Mouse (Mus musculus) midbrain, embryonic 12.5 days (tissue): ENCODE data around the gene Ffar2. TPM values are rescaled to one million over a fixed set of nuclear protein-coding genes. Genes with fewer than 3 reads are reported as not detected.
A peak's percentile ranks its signal among the peaks of the same experiment; 100 is the strongest.
"Not testable (repeated sequence)": the region's sequence is repeated elsewhere in the genome, so short reads cannot be mapped to it uniquely, and the experiment has no call there.

Experiments
- ATAC-seq: fragments of 200-750 bp; cut with Nextera tagmentation; 2 replicates; pipeline ENCODE4 v1.8.0; 2017; ENCODE audit warnings: low read depth, moderate TSS enrichment, moderate library complexity; ENCODE audit not compliant: low FRiP score
- H3K27ac ChIP-seq: fragments of 300-500 bp; sonication (generic); replicated peaks from 2 replicates; pipeline ENCODE4 v1.5.1; 2016; ENCODE audit warnings: mild to moderate bottlenecking
- H3K27me3 ChIP-seq: fragments of 300-500 bp; sonication (generic); 2 replicates; pipeline ENCODE4 v1.6.1; 2016; ENCODE audit warnings: mild to moderate bottlenecking
- H3K36me3 ChIP-seq: fragments of 300-500 bp; sonication (generic); 2 replicates; pipeline ENCODE4 v1.6.1; 2016
- H3K4me1 ChIP-seq: fragments of 300-500 bp; sonication (generic); 2 replicates; pipeline ENCODE4 v1.6.1; 2016
- H3K4me2 ChIP-seq: fragments of 300-500 bp; sonication (generic); replicated peaks from 2 replicates; pipeline ENCODE4 v1.6.1; 2016; ENCODE audit warnings: mild to moderate bottlenecking, moderate library complexity
- H3K4me3 ChIP-seq: fragments of 300-500 bp; sonication (generic); 2 replicates; pipeline ENCODE4 v1.5.1; 2016; ENCODE audit warnings: mild to moderate bottlenecking
- H3K9ac ChIP-seq: fragments of 300-500 bp; sonication (generic); replicated peaks from 2 replicates; pipeline ENCODE4 v1.6.1; 2016; ENCODE audit warnings: mild to moderate bottlenecking, moderate library complexity
- H3K9me3 ChIP-seq: fragments of 300-500 bp; sonication (generic); 2 replicates; pipeline ENCODE4 v1.6.1; 2016; ENCODE audit warnings: mild to moderate bottlenecking
- WGBS: fragments of 180-500 bp; shearing (Covaris S2); methylation state at CpG from one replicate; pipeline ENCODE4 v1.1.7; 2016; 5-methylcytosine and 5-hydroxymethylcytosine counted together
- polyA plus RNA-seq: library from polyadenylated mRNA; unstranded; fragments of >200 nt; fragmentation: Nextera tagmentation; extraction: Ambion mirVana; gene quantifications from 2 replicates; pipeline ENCODE4 v1.2.1, GENCODE M21; 2016

The Ffar2 gene
- polyA plus RNA-seq, 1 experiment from 2014 or later = not detected

DNA sequence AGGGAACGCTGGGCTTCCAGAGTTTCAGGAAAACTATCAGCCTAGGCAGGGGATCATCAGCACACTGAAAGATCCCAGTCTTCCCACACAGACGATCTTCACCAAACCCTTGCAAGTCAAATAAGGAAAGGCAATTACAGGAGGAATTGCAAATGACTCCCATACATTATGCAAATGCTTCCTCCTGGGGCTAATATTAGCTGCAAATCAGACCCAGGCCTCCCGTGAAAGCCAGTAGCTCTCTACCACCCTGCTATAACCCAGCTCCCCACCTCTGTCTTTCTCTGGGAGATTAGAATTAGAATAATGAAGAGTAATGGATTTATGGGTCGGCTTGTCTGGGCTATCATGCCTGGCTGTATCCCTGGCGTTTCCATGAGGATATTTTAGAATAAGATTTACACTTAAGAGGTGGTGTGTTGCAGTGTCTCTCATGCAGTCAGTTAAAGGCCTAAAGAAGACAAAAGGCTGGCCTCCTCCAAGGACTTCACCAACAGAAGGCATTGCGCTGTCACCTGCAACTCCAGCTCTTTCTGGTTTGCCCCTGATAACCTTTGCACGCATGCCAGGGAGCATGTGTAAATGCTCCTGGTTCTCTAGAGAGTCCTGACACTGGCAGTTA is 21.2 kb upstream of the Ffar2 start:
- H3K27me3 ChIP-seq = no peaks in the 10 kb centered on the region
- peaks cover 6% of the 10 kb centered on the region; the same call in 1 of the 2 replicates for H3K4me1 ChIP-seq
- no peak overlapping the region for H3K9ac ChIP-seq
- H3K36me3 ChIP-seq = no peaks in the 10 kb centered on the region
- WGBS = 36% methylated on average over 7 of the region's 7 CpGs
- H3K4me3 ChIP-seq = no peak overlapping the region
- no peak overlapping the region; the same call in 1 of the 2 replicates for H3K4me2 ChIP-seq
- ATAC-seq = no peak
- peak overlapping the region; percentile 56 for H3K27ac ChIP-seq
- H3K9me3 ChIP-seq = no peaks in the 10 kb centered on the region

DNA sequence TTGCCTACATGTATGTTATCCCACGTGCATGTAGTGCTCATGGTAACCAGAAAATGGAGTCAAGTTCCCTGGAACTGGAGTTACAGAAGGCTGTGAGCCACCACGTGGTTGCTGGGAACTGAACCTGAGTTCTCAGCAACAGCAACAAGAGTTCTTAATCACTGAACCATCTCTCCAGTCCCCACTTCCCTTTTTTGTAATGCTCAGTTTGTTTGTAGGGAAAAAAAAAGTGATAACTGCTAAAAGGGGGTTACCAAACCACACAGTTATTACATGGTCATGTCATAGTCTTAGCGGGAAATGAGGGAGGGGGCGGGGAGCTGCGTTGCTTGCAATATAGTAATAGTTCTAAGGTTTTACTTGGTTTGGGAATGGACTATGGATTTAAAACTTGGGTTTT is 18.5 kb upstream of the Ffar2 start:
- H3K4me1 ChIP-seq = peaks cover 6% of the 10 kb centered on the region; the same call in 1 of the 2 replicates
- no peaks in the 10 kb centered on the region for H3K27me3 ChIP-seq
- ATAC-seq = no peak
- no peaks in the 10 kb centered on the region for H3K9me3 ChIP-seq
- H3K4me3 ChIP-seq = no peak overlapping the region
- 92% methylated on average over 5 of the region's 5 CpGs for WGBS
- no peak overlapping the region for H3K9ac ChIP-seq
- H3K36me3 ChIP-seq = no peaks in the 10 kb centered on the region
- H3K27ac ChIP-seq = no peak overlapping the region
- H3K4me2 ChIP-seq = no peak overlapping the region

DNA sequence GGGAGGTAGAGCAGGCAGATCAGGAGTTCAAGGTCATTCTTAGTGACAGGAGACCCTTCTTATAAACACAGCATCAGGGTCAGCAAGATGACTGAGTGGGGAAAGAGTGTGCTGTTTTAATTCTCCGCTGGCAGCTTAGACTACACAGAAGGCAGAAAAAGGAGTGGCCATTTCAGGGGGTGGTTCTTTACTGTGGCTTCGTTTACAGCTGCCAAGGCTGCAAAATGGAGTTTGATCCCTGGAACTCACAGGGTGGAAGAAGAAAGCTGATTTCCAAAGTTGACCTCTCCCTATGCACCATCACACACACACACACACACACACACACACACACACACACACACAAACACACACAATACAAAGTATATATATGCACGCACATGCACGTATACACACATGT is 17.8 kb upstream of the Ffar2 start:
- Histone ChIP-seq H3K27ac (no peak overlapping the region), H3K4me2 (no peak overlapping the region), H3K36me3 (no peaks in the 10 kb centered on the region), H3K9me3 (no peaks in the 10 kb centered on the region), H3K4me1 (peaks cover 6% of the 10 kb centered on the region; the same call in 1 of the 2 replicates), H3K9ac (no peak overlapping the region), H3K27me3 (no peaks in the 10 kb centered on the region), H3K4me3 (no peak overlapping the region)
- WGBS = 73% methylated on average over 4 of the region's 4 CpGs
- no peak for ATAC-seq

DNA sequence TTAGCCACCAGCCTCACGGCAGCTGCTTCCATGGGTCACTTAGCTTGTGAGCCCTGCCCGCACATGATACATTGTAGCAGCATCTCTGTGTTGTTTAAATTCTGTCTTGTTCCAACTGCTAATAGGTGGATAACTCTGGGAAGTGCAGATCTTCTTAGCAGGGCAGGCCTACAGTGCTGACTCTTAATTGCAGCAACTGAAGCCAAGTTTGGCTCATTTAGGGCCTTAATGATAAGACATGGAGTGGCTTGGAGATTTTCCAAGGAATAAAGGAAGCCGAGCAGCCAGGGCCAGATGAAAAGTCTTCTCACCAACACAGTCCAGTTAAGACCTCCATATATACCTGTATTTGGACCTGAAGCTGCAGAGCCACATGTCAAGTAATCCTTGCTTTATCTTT is 16.7 kb upstream of the Ffar2 start:
- Histone ChIP-seq H3K36me3 (no peaks in the 10 kb centered on the region), H3K4me2 (no peak overlapping the region), H3K9ac (no peak overlapping the region), H3K9me3 (no peaks in the 10 kb centered on the region), H3K4me1 (peaks cover 6% of the 10 kb centered on the region; the same call in 1 of the 2 replicates), H3K4me3 (no peak overlapping the region), H3K27ac (no peak overlapping the region), H3K27me3 (no peaks in the 10 kb centered on the region)
- ATAC-seq = no peak
- WGBS = 78% methylated on average over 3 of the region's 3 CpGs

DNA sequence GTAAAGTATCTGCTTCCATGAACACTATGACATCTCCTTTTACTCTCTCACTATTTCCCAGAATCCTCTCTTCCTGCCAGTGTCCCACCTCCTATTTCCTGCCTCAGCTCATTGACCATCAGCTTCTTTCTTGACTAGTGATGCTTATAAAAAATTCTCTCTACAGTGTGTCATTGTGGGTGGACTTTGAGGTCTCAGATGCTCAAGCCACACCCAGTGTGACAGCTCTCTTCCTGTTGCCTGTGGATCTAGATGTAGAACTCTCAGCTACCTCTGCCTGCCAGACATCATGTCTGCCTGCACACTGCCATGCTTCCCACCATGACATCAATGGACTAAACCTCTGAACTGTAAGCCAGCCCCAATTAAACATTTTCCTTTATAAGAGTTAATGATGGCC is 13.7 kb upstream of the Ffar2 start:
- no peaks in the 10 kb centered on the region for H3K9me3 ChIP-seq
- ATAC-seq = no peak

DNA sequence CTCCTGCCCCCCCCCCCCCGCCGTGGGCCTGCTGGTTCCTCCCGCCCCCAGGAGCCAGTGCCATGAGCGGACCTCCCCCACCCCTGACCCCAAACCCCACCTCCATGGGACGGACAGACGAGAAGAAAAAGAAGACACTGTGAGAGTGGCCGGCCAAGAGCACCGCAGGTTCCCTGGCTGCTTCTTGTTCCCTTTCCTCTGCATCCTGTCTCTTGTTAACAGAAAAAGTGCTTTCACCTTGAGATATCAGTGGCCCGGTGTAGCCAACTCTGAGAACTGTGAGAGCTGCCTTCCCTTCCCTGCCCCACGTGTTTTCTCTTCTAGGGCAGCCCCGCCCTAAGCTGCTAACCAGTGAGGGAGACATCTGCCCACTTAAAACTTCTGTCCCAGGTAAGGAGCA is 9.1 kb upstream of the Ffar2 start:
- not testable (repeated sequence) for H3K4me2 ChIP-seq, H3K4me3 ChIP-seq, H3K36me3 ChIP-seq, H3K27me3 ChIP-seq, H3K4me1 ChIP-seq, H3K27ac ChIP-seq, H3K9ac ChIP-seq, ATAC-seq, H3K9me3 ChIP-seq
- 59% methylated on average over 9 of the region's 11 CpGs for WGBS

More for the DNA sequence above, 13.7 kb upstream of the Ffar2 start:
- Histone ChIP-seq H3K36me3 (no peaks in the 10 kb centered on the region), H3K4me1 (no peaks in the 10 kb centered on the region), H3K27ac (no peak overlapping the region), H3K9ac (no peak overlapping the region), H3K4me3 (no peak overlapping the region), H3K27me3 (no peaks in the 10 kb centered on the region), H3K4me2 (no peak overlapping the region)

DNA sequence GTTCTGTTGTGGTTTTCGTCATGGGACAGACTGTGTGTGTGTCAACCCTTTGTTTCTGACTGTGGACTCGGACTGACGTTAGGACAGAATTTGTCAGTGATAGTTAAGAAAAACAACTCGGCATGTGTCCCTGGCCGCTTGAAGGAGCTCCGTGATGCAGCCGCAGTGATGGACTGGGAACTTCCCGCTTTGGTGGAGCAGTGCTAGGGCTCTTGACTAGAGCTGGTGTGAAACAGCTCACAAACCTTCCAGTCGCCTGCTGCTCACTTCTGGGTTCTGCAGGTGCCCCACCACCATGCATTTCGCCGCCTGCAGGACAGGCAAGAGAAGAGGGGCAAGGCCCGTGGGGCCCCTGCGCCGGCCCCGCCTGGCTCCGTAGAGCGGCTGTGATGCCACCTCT is 8.7 kb upstream of the Ffar2 start:
- H3K4me2 ChIP-seq = no peak overlapping the region
- no peak overlapping the region for H3K27ac ChIP-seq
- H3K9ac ChIP-seq = no peak overlapping the region
- no peak overlapping the region for H3K4me3 ChIP-seq
- H3K36me3 ChIP-seq = no peaks in the 10 kb centered on the region
- H3K9me3 ChIP-seq = no peaks in the 10 kb centered on the region
- H3K4me1 ChIP-seq = no peaks in the 10 kb centered on the region
- H3K27me3 ChIP-seq = 0 out of 2 replicates have a peak, but pooled peaks cover 3% of the 10 kb centered on the region
- no peak for ATAC-seq
- 74% methylated on average over 17 of the region's 17 CpGs for WGBS

DNA sequence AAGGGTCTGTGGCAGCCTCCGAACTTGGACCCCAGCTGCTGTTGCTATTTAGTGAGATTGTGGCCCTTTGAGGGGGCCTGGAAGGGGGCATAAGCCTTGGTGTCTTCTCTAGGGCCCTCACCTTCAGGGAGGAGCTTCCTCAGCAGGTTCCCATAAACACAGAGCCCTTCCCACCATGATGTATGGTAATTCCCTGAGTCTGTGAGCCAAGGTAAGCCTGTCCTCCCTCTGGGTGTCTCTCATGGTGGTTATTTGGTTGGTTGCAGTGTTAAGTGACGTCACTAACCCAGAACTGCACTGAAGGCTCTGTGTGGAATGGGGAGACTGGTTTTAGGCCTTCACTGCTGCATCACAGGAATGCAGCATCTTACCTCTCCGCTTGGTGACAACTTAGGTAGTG is 5.9 kb upstream of the Ffar2 start:
- no peak for ATAC-seq
- WGBS = 67% methylated on average over 3 of the region's 3 CpGs
- H3K27ac ChIP-seq = no peak overlapping the region
- no peaks in the 10 kb centered on the region for H3K36me3 ChIP-seq
- H3K4me2 ChIP-seq = no peak overlapping the region
- H3K9me3 ChIP-seq = no peaks in the 10 kb centered on the region
- H3K9ac ChIP-seq = no peak overlapping the region
- no peak overlapping the region for H3K4me3 ChIP-seq
- no peaks in the 10 kb centered on the region for H3K4me1 ChIP-seq
- 0 out of 2 replicates have a peak, but pooled peaks cover 3% of the 10 kb centered on the region for H3K27me3 ChIP-seq

DNA sequence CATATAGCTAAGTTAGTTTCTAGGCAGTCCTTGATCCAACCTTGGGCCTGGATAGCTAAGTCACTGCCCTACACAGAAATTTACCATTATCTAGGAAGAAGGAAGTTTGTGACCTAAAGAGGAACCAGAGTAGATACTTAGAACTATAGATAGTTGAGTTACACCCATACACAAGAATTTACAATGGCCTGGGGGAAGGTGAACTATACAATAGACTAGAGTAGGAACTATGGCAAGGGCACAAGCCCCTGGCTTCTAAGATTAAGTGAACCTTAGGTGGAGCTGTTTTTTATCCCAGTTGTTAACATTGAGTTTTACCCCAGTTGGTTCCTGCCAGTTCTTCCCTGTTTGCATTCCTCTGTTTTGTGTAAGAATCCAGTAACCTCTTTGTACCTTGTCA is 5.3 kb upstream of the Ffar2 start:
- not testable (repeated sequence) for H3K27me3 ChIP-seq, H3K4me3 ChIP-seq, H3K9me3 ChIP-seq, H3K4me2 ChIP-seq, H3K27ac ChIP-seq, ATAC-seq, H3K36me3 ChIP-seq, H3K4me1 ChIP-seq, H3K9ac ChIP-seq

DNA sequence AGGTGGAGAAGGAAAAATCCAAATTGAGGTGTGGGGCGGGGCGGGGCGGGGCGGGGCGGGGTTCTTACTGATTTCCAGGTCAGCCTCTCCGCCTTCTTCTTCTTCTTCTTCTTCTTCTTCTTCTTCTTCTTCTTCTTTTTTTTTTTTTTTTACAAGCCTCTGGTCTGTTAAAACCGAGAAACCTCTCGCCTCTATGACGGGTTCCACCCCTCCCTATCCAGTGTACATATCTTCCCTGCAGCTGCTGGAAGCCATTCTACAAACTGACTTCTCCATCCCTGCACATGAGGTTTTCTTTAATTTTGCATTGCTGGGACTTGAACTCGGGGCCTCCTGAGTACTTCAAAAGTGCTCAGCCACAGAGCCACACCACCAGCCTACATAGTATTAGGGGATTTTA is 3.1 kb upstream of the Ffar2 start:
- Histone ChIP-seq H3K9ac (no peak overlapping the region), H3K36me3 (no peaks in the 10 kb centered on the region), H3K27me3 (0 out of 2 replicates have a peak, but pooled peaks cover 3% of the 10 kb centered on the region), H3K27ac (no peak overlapping the region), H3K4me2 (no peak overlapping the region), H3K4me1 (no peaks in the 10 kb centered on the region), H3K4me3 (no peak overlapping the region), H3K9me3 (no peaks in the 10 kb centered on the region)
- WGBS = 89% methylated on average over 10 of the region's 10 CpGs
- ATAC-seq = no peak

DNA sequence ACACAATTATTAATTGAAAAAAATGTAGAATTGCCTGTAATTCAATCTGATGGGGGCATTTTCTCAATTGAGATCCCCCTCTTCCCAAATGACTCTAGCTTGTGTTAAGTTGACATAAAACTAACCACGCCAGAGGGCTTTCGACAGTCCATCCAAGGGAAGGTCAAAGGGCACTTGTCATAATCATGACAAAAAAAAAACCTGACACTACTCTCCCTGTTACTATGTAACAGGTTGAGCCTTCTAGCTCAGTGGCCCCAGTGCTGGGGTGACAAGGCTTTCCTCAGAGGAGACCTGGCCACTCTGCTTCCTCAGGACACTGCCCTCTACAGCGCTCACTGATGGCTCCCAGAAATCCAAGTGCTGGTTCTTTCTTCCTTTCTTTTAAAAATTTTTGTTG is 731 bp upstream of the Ffar2 start:
- no peaks in the 10 kb centered on the region for H3K36me3 ChIP-seq
- 92% methylated on average over 3 of the region's 3 CpGs for WGBS

DNA sequence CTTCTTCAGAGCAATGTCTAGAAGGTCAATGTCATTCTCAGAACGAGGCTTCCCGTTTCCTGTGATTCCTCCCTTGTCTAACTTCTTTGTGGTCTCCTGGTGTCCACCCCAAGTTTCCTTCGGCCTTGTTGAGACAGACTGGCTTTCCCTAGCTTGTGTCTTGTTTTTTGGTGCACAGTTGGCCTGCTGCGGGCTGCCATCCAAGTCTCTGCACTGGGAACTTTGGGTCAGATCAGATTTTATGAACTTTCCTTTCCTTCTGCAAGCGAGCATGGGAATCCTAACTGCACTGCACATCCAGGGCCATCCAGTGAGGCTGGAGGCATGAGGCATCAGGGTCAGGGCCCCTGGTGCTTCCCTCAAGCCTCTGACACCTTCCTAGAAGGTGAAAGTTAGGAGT is 2.0 kb downstream of the Ffar2 start:
- Histone ChIP-seq H3K4me1 (no peaks in the 10 kb centered on the region), H3K36me3 (no peaks in the 10 kb centered on the region), H3K9ac (no peak overlapping the region), H3K27me3 (no peaks in the 10 kb centered on the region), H3K27ac (no peak overlapping the region), H3K4me2 (no peak overlapping the region), H3K9me3 (no peaks in the 10 kb centered on the region), H3K4me3 (no peak overlapping the region)
- no peak for ATAC-seq
- 74% methylated on average over 5 of the region's 5 CpGs for WGBS

More for the DNA sequence above, 731 bp upstream of the Ffar2 start:
- Histone ChIP-seq H3K27me3 (0 out of 2 replicates have a peak, but pooled peaks cover 2% of the 10 kb centered on the region), H3K4me1 (no peaks in the 10 kb centered on the region), H3K4me3 (no peak overlapping the region), H3K9ac (no peak overlapping the region), H3K27ac (no peak overlapping the region), H3K9me3 (no peaks in the 10 kb centered on the region), H3K4me2 (no peak overlapping the region)
- ATAC-seq = no peak

DNA sequence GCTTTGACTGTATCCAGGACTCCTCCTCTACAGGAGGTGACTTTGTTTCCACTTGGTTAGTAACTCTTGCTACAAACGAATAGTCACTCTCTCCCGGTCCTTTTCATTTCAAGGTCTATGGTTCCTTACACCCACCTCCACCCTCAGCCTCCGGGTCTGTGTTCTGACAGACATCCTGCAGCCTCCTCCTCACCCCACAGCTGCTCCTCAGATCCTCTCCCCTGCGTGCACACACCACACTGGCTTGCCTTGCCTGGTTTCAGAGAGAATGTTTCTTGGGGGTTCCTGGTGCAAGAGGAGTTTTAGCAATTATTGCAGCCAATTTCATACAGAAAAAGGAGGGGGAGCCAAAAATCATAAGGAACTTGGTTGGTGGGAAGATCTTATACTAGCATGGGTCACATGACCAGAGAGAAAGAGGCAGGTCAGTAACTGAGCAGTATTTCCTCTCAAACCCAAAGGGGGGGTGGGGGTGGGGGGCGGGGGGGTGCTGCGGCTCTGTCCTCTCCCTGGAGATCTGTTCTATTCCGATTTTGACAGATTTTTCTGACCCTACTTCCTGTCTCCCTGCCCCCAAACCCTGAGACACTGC is 2.6 kb downstream of the Ffar2 start:
- H3K4me1 ChIP-seq = no peaks in the 10 kb centered on the region
- no peaks in the 10 kb centered on the region for H3K36me3 ChIP-seq
- no peak overlapping the region for H3K9ac ChIP-seq
- no peaks in the 10 kb centered on the region for H3K27me3 ChIP-seq
- no peaks in the 10 kb centered on the region for H3K9me3 ChIP-seq
- no peak overlapping the region for H3K4me3 ChIP-seq
- no peak overlapping the region for H3K27ac ChIP-seq
- ATAC-seq = no peak
- H3K4me2 ChIP-seq = no peak overlapping the region
- 71% methylated on average over 7 of the region's 7 CpGs for WGBS
